Mouse (Mus musculus) frontal cortex, adult 2 months (tissue): ENCODE measurements around the gene Sh3tc1. TPM values are rescaled to one million over a fixed set of nuclear protein-coding genes. Genes with fewer than 3 reads are reported as not detected.

Source experiments
- DNase-seq, 2 experiments: peaks; one replicate each; pipeline ENCODE4 v3.0.0; 2022; ENCODE audit warnings: low spot score in 1 of 2; ENCODE audit errors: extremely low spot score in 1 of 2
- polyA plus RNA-seq: library from polyadenylated mRNA; depleted of rRNA; stranded (reverse); fragments of >200 nt; gene quantifications from 2 replicates; pipeline ENCODE4 v1.2.3, GENCODE M21; 2012

Gene Sh3tc1
- polyA plus RNA-seq, 1 experiment = 1.1 TPM

DNA sequence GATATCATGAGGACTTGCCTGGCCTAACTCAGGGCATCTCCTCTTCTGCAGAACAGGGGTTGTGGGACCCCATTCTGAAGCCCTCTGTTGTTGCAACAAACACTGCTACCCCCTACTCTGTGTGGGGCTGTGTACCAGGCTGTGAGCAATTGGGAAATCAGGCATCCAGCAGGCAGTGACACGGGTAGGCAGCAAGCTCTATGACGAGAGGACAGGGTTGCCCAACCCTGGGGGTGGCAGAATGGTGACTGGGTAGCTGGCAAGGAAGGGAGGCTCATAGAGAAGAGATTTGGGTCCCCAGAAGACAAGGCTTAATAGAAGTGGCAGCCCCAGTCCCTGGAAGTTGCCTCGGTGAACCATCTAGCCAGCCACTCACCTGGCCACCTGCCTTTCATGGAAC is 13.9 kb downstream of the Sh3tc1 start:
- no peak for DNase-seq

DNA sequence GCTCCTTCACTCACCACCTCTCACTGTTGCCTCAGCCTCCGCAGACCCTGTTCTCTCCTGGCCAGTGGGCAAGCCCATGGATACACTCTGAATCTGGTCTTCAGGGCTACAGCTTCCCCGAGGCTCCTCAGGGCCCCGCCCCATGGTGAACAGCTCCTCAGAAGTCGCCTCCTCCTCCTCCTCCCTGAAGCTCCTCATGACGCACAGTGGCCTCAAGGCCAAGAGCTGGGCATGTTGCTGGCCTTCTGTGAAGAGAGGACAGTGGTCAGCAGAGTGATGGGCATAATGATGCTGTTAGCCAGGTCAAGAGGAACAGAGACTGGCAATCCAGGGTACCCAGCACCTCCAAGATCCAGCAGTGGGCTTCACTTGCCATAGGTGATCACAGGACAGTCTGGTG is 15.9 kb downstream of the Sh3tc1 start:
- no peak for DNase-seq

- no peak for DNase-seq
These were observed 17.1 kb downstream of the Sh3tc1 start for GRCm38 (mm10) chr5:35722654-35723053.

GRCm38 (mm10) chr5:35721933-35722332 is 17.9 kb downstream of the Sh3tc1 start:
- DNase-seq = peak in 1 of 2 experiments; percentile 18

GRCm38 (mm10) chr5:35719880-35720279 is 19.9 kb downstream of the Sh3tc1 start:
- no peak for DNase-seq

DNA sequence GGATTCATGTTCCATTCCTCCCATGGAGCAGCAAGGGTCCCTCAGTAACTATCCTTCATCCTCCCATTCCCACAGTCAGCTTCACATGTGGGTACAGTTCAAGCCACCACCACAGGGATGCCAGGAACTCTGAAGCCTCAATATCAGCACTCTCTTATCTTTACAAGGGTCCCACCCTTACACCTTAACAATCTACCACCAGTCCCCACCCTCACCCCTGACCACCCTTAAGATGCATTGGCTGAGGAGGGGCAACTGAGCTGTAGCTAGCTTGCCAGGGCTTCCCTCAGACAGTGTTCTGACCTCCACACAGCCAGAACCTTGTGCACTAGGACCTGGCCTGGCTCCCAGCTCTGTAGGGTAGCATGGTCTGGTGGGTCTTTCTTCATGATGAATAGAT is 20.4 kb downstream of the Sh3tc1 start:
- no peak for DNase-seq

DNA sequence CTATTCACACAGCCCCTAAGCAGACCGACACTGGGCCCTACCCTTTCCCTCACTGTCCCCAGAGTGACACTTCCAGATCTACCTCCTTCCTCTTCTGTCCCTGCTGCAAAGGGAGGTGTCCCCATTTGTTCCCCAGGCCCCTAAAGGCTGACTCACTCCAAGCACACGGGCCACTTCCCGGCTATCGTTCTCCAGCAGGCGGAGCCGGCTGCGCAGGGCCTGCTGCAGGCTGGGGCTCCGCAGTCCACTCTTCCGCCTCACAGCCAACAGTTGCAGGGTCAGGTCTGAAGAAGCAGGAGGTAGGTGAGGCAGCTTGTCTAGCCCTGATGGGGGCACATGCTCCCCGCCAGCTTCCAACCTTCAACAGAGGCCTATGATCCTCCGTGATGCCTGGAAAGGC is 21.0 kb downstream of the Sh3tc1 start:
- DNase-seq = no peak

DNA sequence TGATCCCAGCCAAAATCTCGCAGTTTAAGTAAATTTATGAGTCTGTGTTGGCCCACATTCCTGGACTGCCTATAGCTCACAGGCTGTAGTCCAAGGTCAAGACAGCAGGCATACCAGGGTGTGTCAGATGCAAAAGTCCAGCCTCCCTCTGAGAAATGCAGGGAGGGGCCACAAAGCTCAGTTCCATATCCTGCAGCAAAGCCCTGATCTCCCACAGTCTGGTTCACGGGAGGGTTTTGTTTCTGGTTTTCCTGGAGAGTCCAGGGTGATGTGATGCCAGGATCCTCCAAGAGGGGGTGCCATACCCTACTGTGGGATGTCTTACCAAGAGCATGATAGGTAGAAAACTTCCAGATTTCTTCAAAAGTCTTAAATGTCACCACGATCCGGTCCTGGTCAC is 21.8 kb downstream of the Sh3tc1 start:
- DNase-seq = peak; percentile 22 to 81

DNA sequence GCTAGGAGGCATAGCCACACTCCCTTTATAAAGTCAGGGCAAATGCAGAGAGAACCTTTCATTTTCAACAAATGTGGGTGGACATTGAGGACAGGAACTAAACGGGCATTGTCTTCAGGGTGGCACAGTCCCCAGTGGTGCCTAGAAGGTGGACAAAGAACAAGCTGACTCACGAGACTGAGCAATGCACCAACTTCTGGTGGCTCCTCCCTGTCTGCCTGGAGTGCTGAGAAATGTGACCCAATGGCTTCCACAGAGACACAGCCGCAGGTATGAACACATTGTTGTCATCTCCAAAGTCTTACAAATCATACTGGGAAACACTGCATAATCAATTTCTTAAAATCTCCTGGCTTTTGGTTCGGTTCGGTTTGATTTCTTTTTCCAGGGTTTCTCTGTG is 22.3 kb downstream of the Sh3tc1 start:
- DNase-seq = no peak

DNA sequence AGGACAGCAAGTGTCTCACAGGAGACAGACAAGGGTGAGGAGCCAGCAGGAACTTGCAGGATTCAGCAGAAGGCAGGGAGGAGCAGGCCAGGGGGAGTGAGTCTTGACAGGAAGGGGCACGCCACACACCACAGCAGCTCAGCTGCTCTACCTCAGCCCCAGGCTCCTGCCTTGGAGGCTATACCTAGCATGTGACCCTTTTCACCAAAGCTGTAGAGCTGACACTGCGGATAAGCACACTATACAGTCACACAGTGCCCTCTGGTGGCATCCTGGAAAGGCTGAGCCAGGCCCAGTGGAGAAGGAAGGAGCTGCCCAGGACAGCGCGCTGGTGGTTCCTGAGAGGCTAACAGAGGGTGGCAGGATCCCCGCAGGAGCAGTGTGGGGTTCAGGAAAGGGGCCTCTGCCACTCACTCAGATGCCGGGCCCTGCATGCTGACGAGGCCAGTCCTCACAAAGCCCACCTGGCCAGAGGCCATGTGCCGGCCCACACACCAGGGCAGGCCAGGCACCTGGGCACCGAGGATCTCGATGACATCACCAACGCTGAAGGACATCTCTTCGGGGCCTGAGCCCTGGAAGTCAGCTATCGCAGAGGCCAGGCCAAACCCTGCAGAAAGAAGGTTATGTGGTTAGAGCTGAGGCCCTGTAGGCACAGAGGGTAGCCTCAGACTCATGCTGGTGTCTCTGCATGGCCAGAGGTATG is 26.0 kb downstream of the Sh3tc1 start:
- DNase-seq = peak in 1 of 2 experiments; percentile 80

DNA sequence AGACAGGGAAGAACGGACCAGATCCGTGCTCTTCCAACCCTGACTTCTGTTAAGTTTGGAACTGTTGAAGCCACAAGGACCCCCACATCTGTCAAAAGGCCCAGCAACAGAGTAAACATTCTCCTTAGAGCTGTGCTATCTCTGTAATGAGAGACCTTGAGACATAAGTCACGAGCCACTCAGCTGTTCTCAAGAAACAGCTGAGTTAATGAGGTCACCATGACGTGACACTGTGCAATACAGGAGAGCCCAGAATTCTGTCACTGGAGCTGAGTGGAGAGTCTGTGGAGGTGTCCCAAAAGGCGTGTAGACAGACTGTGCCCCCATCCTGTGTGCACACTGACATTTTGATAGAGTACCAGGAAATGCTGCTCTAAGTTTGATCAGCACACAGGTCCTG is 27.3 kb downstream of the Sh3tc1 start:
- DNase-seq = no peak

- DNase-seq = no peak
These were observed 28.9 kb downstream of the Sh3tc1 start for GRCm38 (mm10) chr5:35710931-35711330.

- no peak for DNase-seq
These were observed 29.3 kb downstream of the Sh3tc1 start for GRCm38 (mm10) chr5:35710481-35710880.

DNA sequence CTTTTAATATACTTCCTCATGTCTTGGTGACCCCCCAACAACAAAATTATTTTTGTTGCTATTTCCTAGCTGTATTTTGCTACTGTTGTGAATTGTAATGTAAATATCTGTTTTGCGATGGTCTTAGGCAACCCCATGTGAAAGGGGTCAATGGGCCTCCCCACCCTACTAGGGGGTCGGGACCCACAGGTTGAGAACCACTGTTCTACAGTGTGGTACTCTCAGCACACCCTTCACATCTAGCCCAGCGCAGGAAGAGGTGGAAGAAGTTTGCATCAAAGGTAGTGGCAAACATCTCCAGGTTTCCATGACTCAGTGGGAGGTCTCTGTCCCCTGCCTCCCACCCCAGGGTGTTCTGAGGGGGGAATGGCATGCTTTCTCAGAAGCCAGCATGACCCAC is 34.4 kb downstream of the Sh3tc1 start:
- DNase-seq = no peak

- no peak for DNase-seq
These were observed 36.0 kb downstream of the Sh3tc1 start for GRCm38 (mm10) chr5:35703814-35704213.

- DNase-seq = no peak
These were observed 36.6 kb downstream of the Sh3tc1 start for GRCm38 (mm10) chr5:35703183-35703582.

DNA sequence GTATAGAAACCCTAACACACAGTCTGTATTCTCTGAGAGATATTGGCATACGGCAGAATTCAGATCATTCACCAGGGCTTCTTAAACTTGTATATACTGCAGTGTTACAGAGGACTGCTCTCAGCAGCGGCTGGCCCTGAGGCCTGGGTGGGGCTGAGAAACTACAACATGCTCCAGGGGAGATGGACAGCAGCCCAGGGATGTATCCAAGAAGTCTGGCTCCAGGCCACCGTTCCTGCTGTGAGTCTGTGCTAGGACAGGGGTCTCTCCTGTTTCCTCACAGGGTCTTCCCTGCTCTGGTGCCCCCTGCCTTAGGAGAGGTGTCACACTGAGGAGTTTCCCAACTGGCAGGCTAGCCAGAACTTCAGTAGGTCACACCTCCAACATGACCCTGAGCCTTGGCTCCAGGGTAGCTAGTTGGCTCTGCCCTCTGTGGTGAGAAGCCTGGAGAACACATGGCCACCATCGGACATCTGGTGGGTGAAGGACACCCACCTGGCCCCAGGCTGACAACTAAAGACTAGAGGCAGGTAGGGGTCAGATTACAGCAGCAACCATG is 37.1 kb downstream of the Sh3tc1 start:
- no peak for DNase-seq

DNA sequence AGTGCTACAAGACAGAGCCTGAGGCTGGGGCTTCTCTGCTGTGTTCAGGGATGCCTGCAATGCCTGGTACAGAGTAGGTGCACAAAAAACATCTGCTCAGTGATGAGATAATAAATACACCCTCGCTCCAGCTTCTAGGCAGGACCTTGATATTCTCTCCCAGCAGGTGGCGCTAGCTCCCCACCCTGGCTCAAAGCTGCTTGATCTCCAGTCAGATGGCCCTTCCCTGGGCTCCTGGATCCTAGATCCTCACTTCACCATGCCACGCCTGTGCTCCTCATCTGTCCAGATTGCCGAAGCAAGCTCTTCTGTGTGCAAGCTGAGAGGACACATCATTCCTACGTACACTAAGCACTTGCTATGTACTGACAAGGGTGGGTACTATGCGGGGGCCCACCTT is 38.7 kb downstream of the Sh3tc1 start:
- peak in 1 of 2 experiments; percentile 89 for DNase-seq

- peak in 1 of 2 experiments; percentile 61 for DNase-seq
These were observed 44.0 kb downstream of the Sh3tc1 start for GRCm38 (mm10) chr5:35695815-35696214.

- DNase-seq = no peak
These were observed 46.1 kb downstream of the Sh3tc1 start for GRCm38 (mm10) chr5:35693638-35694037.

GRCm38 (mm10) chr5:35691246-35691645 is 48.5 kb downstream of the Sh3tc1 start:
- no peak for DNase-seq

DNA sequence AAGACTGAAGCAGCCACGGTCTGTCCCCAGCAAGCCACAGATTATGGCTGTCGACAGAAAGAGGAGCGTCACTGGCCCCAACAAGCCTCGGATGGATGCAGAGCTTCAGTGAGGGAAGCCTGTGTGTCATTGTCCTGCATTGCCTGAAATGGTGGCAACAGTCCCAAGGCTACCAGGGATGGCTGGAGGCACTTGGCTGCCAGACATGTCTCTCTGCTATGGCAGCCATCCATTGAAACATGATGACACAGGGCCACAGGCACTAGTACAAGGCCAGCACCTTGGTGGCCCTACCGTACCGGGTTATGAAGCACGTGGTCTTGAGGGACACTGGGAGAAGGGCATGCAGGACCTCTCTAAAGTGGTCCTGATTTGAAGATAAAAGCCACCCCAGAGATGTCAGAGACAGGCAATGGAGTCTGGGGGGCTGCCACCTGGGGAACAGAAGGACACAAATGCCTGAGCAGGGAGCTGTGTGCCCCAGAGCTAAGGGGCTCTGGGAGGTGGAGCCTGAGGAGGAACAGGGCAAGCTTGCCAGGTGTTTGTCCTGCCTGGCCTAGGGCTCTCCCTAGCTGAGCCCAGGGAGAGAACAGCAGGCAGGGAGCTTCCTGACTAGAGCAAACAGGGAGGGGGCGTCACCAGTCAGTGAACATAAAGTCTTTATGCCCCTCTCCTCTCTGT is 49.2 kb downstream of the Sh3tc1 start:
- no peak for DNase-seq
